Mouse (Mus musculus): ENCODE measurements at regions not wholly inside any gene's neighbourhood (a gene's known extent, or its start where the extent isn't known, plus 50 kb on each side); places are given as distances from the start of the nearest gene placed in this dataset.

DNA sequence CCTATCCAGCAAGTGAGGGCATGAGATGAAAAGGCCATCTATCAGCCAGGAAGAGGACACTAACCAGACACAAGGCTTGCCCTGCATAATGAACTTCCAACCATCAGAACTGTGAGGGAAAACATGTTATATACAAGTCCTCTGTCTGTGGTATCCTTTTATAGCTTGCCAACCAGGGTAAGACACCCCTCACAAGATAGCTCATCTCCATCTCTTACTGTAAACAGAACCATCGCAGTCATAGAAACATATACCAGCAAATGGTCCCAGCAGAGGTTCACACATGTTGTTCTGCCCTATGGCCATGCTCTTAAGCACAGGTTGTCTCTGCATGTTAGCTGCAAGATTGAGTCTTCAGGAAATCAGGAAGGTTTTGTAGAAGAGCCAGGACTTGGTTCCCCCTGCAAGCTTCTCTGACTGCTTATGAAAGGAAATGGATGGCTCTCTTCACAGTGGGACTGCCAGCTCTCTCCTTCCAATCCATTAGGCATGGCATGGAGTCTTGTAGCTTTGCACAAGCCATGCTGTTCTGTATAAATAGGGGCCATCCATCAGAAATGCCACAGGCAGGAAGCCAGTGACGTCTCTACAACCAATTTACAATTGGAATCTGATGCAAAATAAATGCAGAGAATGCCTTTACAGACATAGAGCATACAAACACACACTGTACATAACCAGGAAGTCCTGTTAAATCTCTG is 1514.0 kb upstream of the Lrrc6 start:
- DNase-seq (ENCODE audit: low spot score): no peak

DNA sequence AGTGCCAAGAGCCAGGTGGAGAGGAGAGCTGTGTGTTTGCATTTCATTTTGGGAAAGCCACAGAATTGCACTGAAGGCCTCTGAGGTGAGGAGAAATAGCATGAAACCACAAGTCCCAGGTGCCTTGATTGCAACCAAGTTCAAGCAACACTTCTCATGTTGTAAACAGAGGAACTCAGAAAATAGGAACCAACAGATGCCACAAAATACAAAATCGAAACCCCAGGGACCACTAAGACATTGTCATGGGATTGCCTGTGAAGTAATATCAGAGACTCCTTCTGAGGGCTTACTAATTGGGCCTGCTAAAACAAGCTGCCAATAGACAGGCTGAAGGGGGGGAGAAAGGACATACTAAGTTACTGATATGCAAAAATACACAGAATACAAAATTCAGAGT is 1510.5 kb upstream of the Lrrc6 start:
- no peak for DNase-seq (ENCODE audit: low spot score)

DNA sequence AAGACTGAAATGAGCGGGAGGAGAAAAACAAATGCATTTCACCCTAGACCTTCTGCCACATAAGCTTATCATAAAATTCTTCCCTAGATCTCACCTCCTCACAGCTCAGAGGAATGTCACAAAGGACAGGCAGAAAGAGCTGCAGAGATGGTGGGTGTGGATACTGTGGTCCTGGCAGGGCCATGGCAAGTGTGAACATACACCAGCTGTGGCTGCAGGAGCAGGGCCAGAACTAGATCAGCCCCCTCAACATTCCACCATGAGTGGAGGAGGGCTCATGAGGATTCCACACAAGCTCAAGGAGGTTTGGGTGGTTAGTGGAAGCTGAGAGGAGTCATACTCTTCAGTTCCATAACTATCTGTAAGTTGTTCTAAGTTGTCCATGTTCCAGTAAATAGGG is 1509.5 kb upstream of the Lrrc6 start:
- no peak for DNase-seq (ENCODE audit: low spot score)

DNA sequence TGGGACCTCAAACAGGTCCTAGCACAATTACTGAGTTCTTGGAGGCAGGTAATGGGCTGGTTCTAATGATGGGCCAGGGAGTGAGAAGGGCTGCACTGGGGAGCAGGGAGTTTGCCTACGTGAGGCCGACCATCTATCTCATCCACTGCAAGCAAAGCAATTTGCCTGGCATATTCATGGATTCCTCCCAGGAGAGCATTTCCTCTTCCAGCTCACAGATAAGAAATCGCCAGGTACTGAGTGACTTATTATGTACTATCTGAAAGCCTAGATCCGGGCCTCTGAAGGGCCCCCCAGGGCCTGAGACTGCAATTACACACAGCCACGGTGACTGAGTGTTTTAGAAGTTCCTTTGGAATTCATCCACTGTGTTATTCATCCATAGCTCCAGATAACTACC is 1504.1 kb upstream of the Lrrc6 start:
- DNase-seq (ENCODE audit: low spot score): no peak

DNA sequence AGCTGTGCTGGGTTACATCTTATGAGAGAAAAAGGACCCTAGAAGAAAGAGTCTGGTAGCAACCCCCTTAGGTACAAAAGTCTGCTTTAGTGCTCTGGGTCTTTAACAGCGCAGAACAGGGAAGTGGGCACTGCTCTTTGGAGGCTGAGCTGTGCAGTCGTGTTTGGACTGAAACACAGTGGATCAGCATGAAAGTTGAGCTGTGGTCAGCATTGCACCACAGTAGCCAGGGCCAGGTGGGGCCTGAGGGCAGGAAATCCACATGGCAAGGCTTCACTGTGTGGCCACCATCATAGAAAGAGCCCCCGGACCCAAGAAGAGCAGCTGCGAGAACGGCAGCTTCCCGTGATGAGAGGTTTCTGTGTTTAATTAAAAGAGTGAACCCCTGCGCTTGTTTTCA is 1495.8 kb upstream of the Lrrc6 start:
- no peak for DNase-seq (ENCODE audit: low spot score)

DNA sequence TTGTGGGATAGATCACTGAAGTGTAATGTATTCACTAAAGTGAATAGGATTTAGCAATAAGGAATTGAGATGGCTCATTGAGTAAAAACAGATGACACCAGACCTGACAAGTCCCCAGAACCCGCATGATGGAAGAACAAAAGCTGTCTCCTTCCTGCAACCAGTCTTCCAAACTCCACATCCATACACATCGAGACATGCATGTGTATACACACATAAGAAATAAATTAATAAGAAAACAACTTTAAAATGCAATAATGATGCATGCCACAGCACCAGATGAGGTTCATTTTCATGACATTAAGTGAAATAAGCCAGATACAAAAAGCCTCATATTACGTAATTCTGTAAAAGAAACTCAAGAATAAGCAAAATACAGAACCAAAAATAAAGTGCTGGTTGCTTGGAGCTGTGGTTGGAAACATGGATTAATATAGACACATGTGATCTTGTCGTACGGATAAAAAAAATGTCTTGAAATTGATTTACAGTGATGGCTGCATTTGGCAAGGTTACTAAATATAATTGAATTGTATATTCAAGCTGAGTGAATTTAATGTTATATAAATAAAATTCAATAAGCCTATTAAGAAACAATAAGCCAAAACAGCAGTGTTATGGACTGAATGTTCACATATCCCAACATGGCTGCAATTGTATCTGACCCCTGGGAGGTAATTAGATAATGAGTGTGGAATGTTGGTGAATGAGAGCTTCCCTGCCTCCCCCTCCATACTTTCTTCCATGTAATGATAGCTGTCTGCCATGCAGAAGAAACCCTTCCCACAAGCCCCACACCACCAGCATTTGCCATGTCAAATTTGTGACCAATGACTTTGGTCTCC is 1488.9 kb upstream of the Lrrc6 start:
- no peak for DNase-seq (ENCODE audit: low spot score)

DNA sequence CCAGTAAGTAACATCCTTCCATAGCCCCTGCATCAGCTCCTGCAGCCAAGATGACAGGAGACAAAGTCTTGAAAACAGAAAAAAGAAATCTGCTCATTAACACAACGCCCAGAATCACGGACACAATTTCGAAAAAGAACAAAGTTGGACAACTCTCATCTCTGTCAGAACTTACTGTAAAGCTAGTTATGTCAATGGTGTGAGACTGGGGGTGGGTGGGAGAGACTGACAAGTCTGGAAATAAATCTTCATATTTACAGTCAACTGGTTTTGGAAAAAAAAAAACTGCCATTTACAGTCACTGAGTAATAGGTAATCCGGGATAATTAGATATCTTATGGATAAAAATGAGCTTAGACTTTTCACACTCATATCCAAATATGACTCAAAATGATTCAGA is 1487.2 kb upstream of the Lrrc6 start:
- DNase-seq (ENCODE audit: low spot score): no peak

DNA sequence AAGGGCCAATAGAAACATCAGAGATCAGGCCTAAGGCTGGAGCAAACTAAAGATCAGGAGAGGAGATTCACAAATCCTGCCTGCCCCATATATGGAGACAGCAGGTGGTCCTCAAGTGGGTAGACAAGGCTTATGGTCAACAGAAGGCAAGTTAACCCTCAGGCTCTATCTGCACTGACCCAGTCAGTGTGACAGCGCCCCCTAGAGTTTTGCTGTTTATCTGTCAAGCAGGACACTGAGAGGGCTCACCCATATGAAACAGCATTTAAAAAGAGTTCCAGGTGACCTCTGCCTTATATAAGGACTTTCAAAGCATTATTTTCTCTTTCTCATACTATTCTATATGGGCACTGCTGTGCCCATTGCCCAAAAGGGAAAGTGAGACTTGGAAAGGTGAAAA is 1482.5 kb upstream of the Lrrc6 start:
- no peak for DNase-seq (ENCODE audit: low spot score)

DNA sequence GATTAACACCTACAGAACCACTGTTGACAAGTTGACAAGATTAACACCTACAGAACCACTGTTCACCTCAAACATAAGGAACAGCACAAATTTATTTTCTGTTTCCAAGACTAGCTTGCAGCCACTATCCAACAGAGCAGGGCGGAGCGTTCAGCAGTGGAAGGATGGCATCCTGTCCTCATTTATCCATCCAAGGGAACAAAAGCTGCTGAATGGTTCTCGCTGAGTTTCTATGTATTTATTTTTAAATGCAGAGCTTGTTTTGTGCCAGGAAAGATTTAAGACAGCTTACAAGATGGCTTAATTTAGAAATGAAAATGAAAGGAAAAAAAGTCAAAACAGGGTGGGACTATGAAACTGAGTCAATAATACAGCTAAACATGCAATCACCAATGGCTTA is 1481.2 kb upstream of the Lrrc6 start:
- DNase-seq (ENCODE audit: low spot score): no peak

DNA sequence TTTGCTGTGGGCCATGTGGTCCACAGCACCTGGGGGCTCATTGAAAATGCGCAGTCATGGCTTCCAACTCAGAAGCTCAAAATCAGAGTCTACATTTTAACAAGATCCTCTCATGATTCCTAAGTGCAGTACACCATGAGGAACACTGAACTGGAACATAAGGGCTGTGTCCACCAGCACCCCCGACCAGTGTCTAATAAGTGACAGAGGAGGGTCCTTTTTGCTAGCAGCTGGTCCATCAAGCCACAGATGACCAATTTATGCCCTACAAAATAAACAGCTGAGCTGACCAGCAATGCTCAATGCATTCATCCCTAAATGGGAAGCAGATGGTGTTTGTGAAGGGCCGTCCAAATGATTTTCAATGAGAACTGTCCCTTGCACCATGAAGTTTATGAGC is 1478.7 kb upstream of the Lrrc6 start:
- no peak for DNase-seq (ENCODE audit: low spot score)

DNA sequence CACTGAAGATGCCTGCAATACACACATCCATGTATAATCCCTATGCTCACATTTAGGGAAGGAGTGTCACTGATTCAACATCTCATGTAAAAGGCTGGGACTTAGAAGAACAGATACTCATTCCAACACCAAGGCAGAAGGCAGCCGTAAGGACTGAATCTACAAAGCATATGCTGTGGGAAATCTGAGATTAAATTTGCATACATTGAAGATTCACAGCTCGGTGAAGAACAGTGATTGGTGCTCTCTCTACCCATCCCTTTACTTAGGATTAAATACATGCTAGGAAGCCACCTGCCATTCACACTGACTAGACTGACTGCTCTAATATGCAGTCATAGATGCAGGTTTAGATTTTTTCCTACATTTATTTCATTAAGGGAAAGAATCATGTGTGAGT is 1476.5 kb upstream of the Lrrc6 start:
- no peak for DNase-seq (ENCODE audit: low spot score)

DNA sequence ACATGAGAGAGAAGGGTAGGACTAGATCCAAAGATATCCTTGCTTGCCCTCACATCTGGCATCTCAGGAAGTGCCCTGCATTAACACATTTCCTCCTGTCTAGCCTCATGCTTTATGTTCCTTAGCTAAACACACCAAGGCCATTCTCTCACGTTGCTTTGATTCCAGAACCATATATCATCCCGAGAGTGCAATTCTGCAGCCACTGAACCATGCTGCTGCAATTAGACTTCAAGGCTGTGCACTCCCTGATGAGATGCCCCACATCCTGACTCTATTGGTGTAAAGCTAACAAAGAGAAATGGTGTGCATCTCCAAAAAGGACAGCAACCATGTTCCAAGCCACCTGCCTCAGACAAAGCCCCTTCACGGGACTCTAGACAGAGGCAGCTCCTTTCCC is 1471.3 kb upstream of the Lrrc6 start:
- no peak for DNase-seq (ENCODE audit: low spot score)

DNA sequence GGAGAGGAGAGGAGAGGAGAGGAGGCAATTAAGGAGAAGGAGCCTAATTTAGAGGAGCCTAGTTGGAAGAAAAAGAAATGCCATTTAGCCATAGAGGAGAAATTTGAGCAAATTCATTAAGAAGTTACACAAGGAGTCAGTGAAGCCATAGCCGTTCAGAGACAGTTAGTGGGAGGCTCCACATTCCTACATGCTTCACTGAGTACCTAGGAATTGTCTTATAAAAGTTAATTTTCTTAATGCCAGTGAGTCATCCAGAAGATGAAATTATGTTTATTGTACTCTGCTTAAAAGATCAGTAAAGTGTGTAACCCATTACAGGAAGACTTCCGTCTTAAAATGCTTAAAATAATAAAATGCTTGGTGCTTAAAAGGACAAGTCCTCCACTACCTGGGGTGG is 1453.5 kb upstream of the Lrrc6 start:
- no peak for DNase-seq (ENCODE audit: low spot score)

DNA sequence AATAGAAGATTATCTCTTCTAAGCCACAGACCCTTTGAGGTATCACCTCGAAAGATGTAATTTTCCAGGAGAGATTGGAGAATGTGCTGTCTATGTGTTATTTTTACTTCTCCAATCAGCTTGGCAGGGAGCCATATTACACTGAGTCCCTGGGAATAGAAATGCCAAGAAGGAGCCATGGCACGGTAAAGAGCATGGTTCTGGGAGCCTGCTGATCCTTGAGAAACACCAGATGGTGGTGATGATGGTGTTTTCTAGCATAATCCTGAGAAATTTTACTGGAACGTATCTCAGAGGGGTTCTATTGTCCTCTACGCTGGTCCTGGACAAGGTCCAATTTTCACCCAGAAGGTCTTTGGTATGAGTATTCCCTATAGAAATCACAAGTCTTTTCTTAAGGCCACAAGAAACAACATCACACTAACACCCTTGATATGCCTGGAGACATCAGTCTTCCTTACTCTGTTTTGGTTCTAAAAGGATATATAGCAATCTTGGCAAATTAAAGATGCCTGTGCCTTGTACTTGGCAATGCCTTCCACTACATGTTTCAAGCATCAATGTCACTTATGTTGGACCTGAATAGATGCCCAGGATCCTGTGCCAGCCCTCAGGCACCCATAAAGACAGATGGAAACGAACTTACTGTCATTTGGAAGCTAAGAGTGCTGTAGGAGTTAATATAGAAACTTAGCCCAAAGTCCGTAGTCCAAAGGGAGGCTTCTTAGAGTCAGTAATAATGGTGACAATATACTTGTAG is 1449.8 kb upstream of the Lrrc6 start:
- no peak for DNase-seq (ENCODE audit: low spot score)

DNA sequence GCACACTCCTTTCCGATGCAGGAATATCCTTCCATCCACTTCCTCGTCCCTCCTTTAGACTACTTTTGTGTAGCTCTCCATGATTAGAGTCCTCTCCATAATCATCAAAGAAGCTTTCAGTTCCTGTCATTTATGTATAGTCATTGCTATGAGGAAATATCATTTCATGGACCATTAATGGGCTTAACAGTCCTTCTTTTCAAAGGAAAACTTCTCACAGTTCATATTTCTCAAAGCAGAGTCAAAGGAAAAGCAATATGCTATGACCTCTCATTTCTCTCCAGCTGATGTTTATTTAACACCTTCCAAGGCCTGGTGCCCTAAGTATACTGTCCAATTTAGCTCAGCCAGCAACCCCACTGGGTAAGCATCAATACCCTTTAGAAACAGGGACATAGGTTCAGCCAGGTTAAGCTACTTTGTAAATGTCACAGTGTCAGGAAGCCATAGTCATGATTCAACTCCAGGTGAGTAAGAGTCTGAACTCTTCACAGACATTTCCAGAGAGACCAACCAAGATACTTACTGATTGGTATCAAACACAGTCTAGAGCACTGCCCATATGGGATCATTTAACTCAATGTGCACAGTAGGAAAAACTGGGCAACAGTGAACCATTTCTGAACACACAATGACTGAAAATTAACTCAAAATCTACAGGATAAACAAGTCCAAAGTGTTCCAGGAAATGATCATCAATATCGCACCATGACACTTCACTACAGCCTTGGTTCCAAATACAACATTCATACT is 1443.8 kb upstream of the Lrrc6 start:
- no peak for DNase-seq (ENCODE audit: low spot score)

DNA sequence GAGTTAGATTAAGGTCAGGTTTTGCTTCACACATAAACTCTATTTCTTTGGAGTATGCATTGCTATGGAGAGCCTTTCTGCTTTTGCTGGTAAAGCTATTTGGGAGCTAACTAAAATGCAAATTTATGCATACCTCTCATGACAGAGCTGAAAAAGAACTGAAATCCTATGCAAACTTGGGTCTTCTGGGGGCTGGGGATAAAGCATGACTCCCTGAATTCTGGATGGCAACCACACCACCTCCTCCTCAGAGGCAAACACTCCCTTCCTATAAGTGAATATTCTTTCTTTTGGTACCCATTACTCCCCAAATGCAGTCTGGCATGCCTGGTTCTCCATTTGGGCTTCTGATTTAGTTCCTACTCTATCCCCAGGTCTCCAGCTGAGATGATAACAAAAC is 1442.3 kb upstream of the Lrrc6 start:
- no peak for DNase-seq (ENCODE audit: low spot score)

DNA sequence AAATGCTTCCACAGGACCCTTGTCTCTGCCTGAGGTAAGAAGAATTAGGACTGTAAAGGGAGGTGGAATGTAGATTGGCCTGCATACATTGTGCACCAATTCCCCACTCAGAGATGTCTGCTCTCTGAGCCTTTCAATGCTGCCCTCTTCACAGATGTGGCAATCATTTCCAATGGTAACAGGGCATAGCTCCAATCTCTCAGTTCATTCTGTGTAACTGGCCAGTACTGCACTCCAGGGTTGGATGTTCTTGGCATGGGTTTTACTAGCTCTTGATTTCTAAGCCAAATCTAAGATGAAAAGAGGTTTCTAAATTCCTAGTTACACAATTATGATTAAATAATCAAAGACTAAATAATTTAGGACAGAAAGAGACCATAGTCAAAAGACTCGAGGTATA is 1439.8 kb upstream of the Lrrc6 start:
- DNase-seq (ENCODE audit: low spot score): no peak

DNA sequence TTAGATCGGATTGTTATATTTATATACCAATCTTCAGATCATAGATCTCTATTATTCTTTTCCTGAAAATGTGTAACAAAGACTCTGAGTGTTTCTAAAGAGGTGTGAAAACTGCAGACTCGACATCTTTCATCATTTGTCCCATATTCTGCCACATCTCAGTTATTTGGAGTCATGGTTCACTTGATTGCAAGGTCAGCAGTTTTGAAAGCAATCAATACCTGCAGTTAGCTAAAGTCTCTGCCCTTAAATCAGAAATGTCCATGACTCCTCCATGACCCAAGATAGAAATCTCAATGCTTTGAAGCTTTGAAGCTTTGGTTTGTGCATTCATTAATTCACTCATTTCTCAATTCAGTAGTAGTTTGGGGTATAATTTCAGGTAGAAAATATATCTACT is 1424.2 kb upstream of the Lrrc6 start:
- no peak for DNase-seq (ENCODE audit: low spot score)

DNA sequence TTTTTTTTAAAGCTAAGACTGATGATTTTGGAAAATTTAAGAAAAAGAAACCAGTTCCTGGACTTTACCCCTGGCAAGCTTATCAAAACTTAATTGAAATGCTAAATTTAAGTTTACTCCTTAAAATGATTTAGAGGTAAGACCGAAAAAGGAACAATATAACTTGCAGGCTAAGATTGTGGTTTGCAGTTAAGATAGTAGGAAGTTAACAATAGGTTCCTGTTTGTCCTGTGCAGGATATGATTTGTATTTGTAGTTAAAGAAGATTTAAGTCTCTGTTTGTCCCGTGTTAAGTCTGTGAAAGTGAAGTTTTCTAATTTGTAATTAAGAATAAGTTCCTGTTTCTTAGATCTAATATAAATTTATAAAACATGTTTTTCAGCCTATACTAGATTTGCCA is 1406.3 kb upstream of the Lrrc6 start:
- no peak for DNase-seq (ENCODE audit: low spot score)

DNA sequence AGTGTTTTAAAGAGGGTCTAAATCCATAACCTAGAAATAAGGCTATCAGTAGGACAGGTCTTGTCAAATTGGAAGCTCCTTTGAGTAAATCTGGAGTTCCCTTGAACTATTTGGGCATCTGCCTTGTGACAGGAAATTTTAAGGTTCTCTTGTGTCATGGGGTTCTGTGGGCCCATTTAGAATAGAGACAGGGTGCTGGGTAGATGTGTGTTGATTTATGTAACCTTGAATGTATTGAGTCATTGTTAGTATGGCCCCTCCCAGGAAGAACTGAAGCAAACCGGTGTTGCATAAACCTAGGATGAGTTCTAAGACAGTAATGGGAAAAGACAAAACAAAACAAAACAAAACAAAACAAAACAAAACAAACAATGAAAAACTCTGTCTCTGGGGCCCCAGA is 1404.6 kb upstream of the Lrrc6 start:
- no peak for DNase-seq (ENCODE audit: low spot score)

DNA sequence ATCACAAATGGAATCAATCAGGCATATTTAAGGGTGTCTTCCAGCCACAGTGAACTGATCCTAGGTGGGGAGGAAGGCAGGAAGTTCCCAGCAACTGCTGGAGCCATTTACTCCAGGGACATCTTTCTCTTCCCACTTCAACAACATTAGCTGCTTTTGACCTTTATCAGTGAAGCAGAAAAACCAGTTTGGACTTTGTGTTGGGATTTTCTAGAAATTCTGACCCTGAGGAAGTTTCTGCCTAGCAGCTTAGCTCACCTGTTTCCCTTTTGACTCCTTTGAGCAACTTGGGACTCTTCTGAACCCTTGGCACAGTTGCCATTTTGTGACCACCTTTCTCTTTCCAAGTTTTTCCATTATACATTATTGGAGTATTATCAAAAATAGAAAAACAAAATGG is 1403.9 kb upstream of the Lrrc6 start:
- DNase-seq (ENCODE audit: low spot score): no peak

DNA sequence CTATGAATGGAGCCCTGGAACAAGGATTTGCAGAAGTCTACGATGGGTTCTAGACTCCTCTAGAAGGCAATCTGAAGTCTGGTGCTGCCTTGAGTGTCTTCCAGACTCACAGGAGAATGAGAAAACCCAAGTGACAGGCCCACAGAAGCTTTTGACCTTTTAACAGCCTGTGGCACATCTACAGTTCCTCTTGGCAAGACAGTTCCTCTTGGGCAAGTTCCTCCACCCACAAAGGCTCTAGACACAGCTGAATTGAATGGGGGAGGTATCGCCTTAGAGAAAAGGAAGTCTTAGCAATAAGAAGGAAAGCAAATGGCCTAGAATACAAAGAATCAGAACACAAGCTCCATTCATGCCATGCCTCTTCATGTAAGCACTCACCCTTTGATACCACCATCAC is 1402.3 kb upstream of the Lrrc6 start:
- DNase-seq (ENCODE audit: low spot score): no peak

Measured in spleen, adult 12 weeks (tissue).